Mouse (Mus musculus): Measurements from ENCODE around the gene Olfr1416.

- TF ChIP-seq CTCF (IDR thresholded peaks at IDR 0.05; ENCODE audit: extremely low read depth, insufficient read depth, low read length), result no peak
- no peak for TF ChIP-seq POLR2A (IDR thresholded peaks at IDR 0.05; ENCODE audit: extremely low read depth, insufficient read depth, low read length)
These were observed 48.0 kb downstream of the Olfr1416 start for GRCm38 (mm10) chr1:92436831-92437321.
